Mouse (Mus musculus) CH12.LX (cell line): ENCODE data around the gene Zfp574.

ENCODE experiments used
- CHD1 ChIP-seq: IDR thresholded peaks from 2 replicates; pipeline ENCODE4 v1.6.1; 2012; ENCODE audit warnings: low read depth, low read length, improper control_type of control experiment, inconsistent platforms
- CTCF ChIP-seq, 2 experiments: IDR thresholded peaks in 1 of 2; conservative IDR thresholded peaks in 1 of 2; 2 replicates each; pipeline ENCODE4 v1.5.1; 2011 to 2012; ENCODE audit warnings: low read depth in 2 of 2, low read length in 2 of 2, improper control_type of control experiment in 1 of 2, inconsistent platforms in 1 of 2, mild to moderate bottlenecking in 1 of 2, moderate library complexity in 1 of 2
- EP300 ChIP-seq: IDR thresholded peaks from 2 replicates; pipeline ENCODE4 v1.6.1; 2011; ENCODE audit warnings: low read length, improper control_type of control experiment
- HCFC1 ChIP-seq: IDR thresholded peaks from 2 replicates; pipeline ENCODE4 v1.6.1; 2012; ENCODE audit warnings: low read depth, mild to moderate bottlenecking, inconsistent platforms, low read length, improper control_type of control experiment
- NELFE ChIP-seq: IDR thresholded peaks from 2 replicates; pipeline ENCODE4 v1.6.1; 2011; ENCODE audit warnings: low read depth, low read length, improper control_type of control experiment
- PAX5 ChIP-seq: IDR thresholded peaks from 2 replicates; pipeline ENCODE4 v1.6.1; 2012; ENCODE audit warnings: low read length, inconsistent platforms, mixed read lengths
- TCF12 ChIP-seq: IDR thresholded peaks from 2 replicates; pipeline ENCODE4 v1.6.1; 2014; ENCODE audit warnings: low read depth, mild to moderate bottlenecking, inconsistent platforms, low read length, improper control_type of control experiment

DNA sequence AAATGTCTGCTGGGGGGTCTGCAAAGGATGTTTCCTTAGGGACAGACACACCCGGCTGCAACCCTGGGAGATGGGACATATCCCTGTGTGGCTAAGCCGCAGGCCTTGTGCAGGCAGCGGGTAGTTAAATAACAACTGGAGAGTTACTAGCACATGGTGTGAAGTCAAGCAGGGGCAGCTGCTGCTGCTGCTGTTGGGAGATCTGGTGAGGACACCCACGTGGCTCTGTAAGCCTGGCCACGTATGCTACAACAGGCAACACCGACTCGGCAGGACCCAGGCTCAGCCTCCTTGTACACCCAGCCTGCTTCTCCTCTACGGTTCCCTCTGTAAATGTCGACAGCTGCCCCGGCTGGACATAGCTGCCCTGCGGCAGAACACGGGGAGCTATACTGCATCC is 30.4 kb upstream of the Zfp574 start:
- TF ChIP-seq CHD1 (no peak), PAX5 (no peak), CTCF (conservative IDR thresholded peaks at IDR 0.05 in 1 of 2, IDR thresholded peaks at IDR 0.05 in 1 of 2; ENCODE audit: low read depth in 2 of 2, low read length in 2 of 2) (no peak), NELFE (no peak), HCFC1 (no peak), EP300 (no peak), TCF12 (no peak)
